Mouse (Mus musculus) embryonic facial prominence, embryonic 14.5 days (tissue): ENCODE data around the gene Fen1. TPM values are rescaled to one million over a fixed set of nuclear protein-coding genes. Genes with fewer than 3 reads are reported as not detected.

Source experiments
- ATAC-seq: fragments of 200-750 bp; cut with Nextera tagmentation; 2 replicates; pipeline ENCODE4 v1.8.0; 2017; ENCODE audit warnings: low read depth, moderate number of reproducible peaks, moderate TSS enrichment
- DNase-seq: peaks from one replicate; pipeline ENCODE4 v3.0.0-alpha.2; 2015; ENCODE audit warnings: low spot score
- H3K27ac ChIP-seq: fragments of 300-500 bp; sonication (generic); replicated peaks from 2 replicates; pipeline ENCODE4 v1.5.1; 2014; ENCODE audit warnings: low read depth, mild to moderate bottlenecking, low read length, moderate library complexity
- H3K27me3 ChIP-seq: fragments of 300-500 bp; sonication (generic); replicated peaks from 2 replicates; pipeline ENCODE4 v1.6.1; 2014; ENCODE audit warnings: low read length; ENCODE audit not compliant: control insufficient read depth, insufficient read depth
- H3K36me3 ChIP-seq: fragments of 300-500 bp; sonication (generic); 2 replicates; pipeline ENCODE4 v1.6.1; 2014; ENCODE audit warnings: low read length, mixed read lengths; ENCODE audit not compliant: control insufficient read depth, insufficient read depth
- H3K4me1 ChIP-seq: fragments of 300-500 bp; sonication (generic); 2 replicates; pipeline ENCODE4 v1.6.1; 2014; ENCODE audit warnings: antibody characterized with exemption, low read length; ENCODE audit not compliant: control insufficient read depth, insufficient read depth
- H3K4me2 ChIP-seq: fragments of 300-500 bp; sonication (generic); 2 replicates; pipeline ENCODE4 v1.6.1; 2014; ENCODE audit warnings: low read depth, mild to moderate bottlenecking, low read length, moderate library complexity, mixed read lengths
- H3K4me3 ChIP-seq: fragments of 300-500 bp; sonication (generic); 2 replicates; pipeline ENCODE4 v1.5.1; 2014; ENCODE audit warnings: low read depth, mild to moderate bottlenecking, low read length
- H3K9ac ChIP-seq: fragments of 300-500 bp; sonication (generic); 2 replicates; pipeline ENCODE4 v1.6.1; 2014; ENCODE audit warnings: low read depth, mild to moderate bottlenecking, low read length, moderate library complexity, mixed read lengths
- H3K9me3 ChIP-seq: fragments of 300-500 bp; sonication (generic); 2 replicates; pipeline ENCODE4 v1.6.1; 2016; ENCODE audit warnings: low read length; ENCODE audit not compliant: control insufficient read depth
- whole genome bisulfite sequencing: fragments of 180-500 bp; shearing (Covaris S2); extraction: QIAGEN DNeasy Blood & Tissue Kit; methylation state at CpG from one replicate; pipeline ENCODE4 v1.1.7; 2014; 5-methylcytosine and 5-hydroxymethylcytosine counted together
- polyA plus RNA-seq: library from polyadenylated mRNA; unstranded; fragments of >200 nt; fragmentation: Nextera tagmentation; extraction: Ambion mirVana; gene quantifications from 2 replicates; pipeline ENCODE4 v1.2.1, GENCODE M21; 2014

Gene Fen1
- polyA plus RNA-seq, 1 experiment from 2014 or later: 52.7 TPM

DNA sequence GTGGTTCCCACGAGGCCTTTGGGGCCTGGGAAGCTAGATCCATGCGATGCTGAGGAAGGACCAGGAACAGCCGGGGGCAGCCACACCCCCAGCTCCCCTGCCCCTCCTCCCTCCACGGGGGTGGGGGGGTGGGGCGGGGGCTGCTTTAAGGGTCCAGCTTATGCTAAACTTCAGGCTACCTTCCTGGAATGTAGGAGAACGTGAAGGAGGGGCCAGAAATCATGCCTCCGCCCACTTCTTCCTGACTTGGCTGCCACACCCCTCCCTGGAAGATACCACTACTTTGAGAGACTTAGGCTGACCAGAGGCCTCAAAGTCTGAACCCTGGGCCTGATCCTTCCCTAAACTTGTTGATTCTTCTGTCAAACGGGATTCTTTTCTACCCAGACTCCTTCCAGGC, 18.7 kb upstream of the Fen1 start:
- Histone ChIP-seq H3K36me3 (no peaks in the 10 kb centered on the region), H3K4me1 (0 out of 2 replicates have a peak, but pooled peaks cover 7% of the 10 kb centered on the region), H3K9ac (no peak overlapping the region), H3K9me3 (no peaks in the 10 kb centered on the region), H3K27me3 (no peaks in the 10 kb centered on the region), H3K27ac (no peak overlapping the region), H3K4me3 (no peak overlapping the region), H3K4me2 (no peak overlapping the region)
- ATAC-seq (no peak), DNase-seq (no peak)
- WGBS: 30% methylated on average over 8 of the region's 8 CpGs

DNA sequence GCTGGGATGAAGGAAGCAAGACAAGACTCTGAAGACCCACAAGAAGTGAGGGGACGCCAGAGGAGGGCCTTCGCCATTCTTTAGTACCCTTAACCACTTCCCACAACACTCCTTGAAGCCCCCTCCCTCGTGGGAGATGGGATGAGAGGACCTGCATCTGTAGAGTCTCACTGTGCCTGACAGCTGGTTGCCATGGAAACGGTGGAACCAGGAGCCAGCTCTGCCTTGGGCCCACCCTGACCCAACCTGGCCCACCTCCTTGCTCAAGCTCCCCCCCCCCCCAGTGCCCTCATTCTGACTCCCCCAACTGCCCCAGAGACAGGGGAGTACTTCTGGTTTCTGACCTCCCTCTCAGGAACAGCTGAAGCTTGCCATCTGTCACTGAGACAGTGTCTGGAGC, 17.6 kb upstream of the Fen1 start:
- Histone ChIP-seq H3K9ac (no peak overlapping the region), H3K27ac (no peak overlapping the region), H3K36me3 (no peaks in the 10 kb centered on the region), H3K27me3 (no peaks in the 10 kb centered on the region), H3K4me3 (no peak overlapping the region), H3K9me3 (no peaks in the 10 kb centered on the region), H3K4me1 (0 out of 2 replicates have a peak, but pooled peaks cover 7% of the 10 kb centered on the region), H3K4me2 (no peak overlapping the region)
- DNase-seq (no peak), ATAC-seq (no peak)
- 52% methylated on average over 4 of the region's 4 CpGs for WGBS

DNA sequence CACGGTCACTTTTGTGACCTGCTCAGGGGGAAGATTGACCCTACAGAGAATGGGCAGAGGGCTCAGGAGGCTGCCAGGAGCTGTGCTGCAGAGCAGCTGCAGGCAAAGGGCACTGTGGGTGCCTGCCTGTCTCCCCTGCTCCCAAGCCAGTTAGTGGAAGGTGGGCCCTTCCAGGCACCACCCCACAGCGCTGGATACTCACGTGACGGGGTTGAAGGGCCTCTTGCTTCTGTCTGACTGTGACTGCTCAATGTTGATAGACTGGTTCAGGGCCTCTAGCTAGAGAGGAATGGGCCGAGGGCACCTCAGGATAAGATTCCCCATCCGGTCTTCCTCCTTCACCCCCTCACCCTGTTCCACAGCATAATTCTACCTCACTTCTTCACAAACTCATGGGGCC, 15.6 kb upstream of the Fen1 start:
- no peak overlapping the region for H3K4me3 ChIP-seq
- no peaks in the 10 kb centered on the region for H3K27me3 ChIP-seq
- no peaks in the 10 kb centered on the region for H3K4me1 ChIP-seq
- no peak for DNase-seq
- H3K27ac ChIP-seq: no peak overlapping the region
- H3K4me2 ChIP-seq: no peak overlapping the region
- H3K9ac ChIP-seq: no peak overlapping the region
- H3K9me3 ChIP-seq: no peaks in the 10 kb centered on the region
- no peak for ATAC-seq
- no peaks in the 10 kb centered on the region for H3K36me3 ChIP-seq
- 69% methylated on average over 4 of the region's 6 CpGs for WGBS

DNA sequence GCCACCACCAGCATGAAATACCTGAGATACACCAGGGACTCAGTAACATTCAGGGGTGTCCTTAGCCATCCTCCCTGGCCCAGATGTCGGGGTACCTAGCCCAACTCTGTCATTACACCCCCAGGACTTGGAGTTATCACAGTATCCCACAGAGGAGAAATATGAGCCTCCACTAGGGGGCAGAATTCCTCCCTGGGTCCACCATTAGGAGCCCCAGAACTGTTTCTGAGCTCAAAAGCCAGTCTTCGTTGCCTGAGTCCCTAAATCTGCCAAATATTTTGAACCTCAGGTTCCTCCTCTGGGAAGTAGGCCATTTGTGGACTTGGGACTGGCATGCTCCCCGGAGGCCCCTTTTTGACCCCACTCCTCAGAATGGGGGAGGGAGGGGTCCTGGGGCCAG, 15.1 kb upstream of the Fen1 start:
- no peak overlapping the region for H3K4me2 ChIP-seq
- H3K4me3 ChIP-seq: no peak overlapping the region
- H3K27me3 ChIP-seq: no peaks in the 10 kb centered on the region
- WGBS: 40% methylated on average over 3 of the region's 3 CpGs
- no peak overlapping the region for H3K27ac ChIP-seq
- DNase-seq (peak; percentile 56), ATAC-seq (no peak)
- no peaks in the 10 kb centered on the region for H3K4me1 ChIP-seq
- no peak overlapping the region for H3K9ac ChIP-seq
- no peaks in the 10 kb centered on the region for H3K9me3 ChIP-seq
- no peaks in the 10 kb centered on the region for H3K36me3 ChIP-seq

DNA sequence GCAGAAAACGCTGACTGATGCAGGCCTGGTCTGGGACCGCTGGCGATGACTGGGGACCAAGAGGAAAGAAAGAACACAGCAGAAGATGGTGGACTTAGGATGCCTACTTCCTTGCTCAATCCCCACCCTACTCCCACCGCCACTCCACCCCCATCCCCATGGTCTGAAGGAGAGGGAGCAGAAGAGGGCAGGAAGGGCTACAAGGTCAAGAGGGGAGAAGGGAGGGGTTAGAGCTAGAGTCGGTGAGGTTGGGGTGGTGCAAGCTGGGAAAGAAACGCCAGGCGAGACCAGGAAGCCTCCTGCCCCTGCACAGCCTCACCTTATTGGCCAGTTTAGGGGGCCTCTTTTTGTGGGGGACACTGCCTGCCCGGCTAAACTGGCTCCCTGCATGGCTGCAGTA, 12.1 kb upstream of the Fen1 start:
- Histone ChIP-seq H3K9me3 (no peaks in the 10 kb centered on the region), H3K4me1 (no peaks in the 10 kb centered on the region), H3K4me3 (no peak overlapping the region), H3K36me3 (peaks cover 12% of the 10 kb centered on the region), H3K4me2 (no peak overlapping the region), H3K27ac (no peak overlapping the region), H3K9ac (no peak overlapping the region), H3K27me3 (no peaks in the 10 kb centered on the region)
- DNase-seq (no peak), ATAC-seq (no peak)
- WGBS: 69% methylated on average over 8 of the region's 8 CpGs

DNA sequence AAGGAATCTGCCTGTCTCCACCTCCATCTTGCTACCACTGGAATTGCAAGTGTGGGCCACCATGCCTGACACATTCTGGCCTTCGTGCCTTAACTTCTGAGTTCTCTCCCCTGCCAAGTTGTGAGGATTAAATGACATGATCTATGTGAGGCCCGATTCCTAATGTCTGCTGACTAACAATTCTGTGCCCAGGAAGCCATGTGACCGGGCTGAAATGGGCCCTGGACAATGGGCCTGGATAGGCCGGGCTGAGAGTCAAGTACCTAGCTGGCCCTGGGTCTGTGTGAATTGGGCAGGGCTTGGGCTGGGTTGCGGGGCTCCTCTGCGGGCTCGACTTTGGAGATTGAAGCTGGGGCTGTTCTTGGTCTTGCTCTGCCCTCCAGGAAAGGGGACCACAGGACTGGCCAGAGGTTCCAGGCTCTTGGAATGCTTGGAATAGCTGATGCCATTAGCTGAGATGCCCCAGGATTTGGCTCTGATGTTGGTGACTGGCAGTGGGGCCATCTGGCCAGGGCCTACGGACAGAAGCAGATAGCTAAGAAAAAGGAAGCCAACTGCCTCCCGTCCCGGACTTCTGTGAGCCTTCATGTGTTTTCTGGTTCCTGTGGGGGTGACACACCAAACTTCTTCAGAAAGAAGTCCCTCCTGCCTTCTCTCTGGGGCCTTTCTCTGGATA, 10.0 kb upstream of the Fen1 start:
- no peaks in the 10 kb centered on the region for H3K9me3 ChIP-seq
- no peak overlapping the region for H3K4me2 ChIP-seq
- no peak overlapping the region for H3K9ac ChIP-seq
- H3K27me3 ChIP-seq: no peaks in the 10 kb centered on the region
- H3K36me3 ChIP-seq: peaks cover 28% of the 10 kb centered on the region
- ATAC-seq (no peak), DNase-seq (no peak)
- H3K27ac ChIP-seq: no peak overlapping the region
- H3K4me3 ChIP-seq: no peak overlapping the region
- no peaks in the 10 kb centered on the region for H3K4me1 ChIP-seq
- 88% methylated on average over 10 of the region's 10 CpGs for WGBS

DNA sequence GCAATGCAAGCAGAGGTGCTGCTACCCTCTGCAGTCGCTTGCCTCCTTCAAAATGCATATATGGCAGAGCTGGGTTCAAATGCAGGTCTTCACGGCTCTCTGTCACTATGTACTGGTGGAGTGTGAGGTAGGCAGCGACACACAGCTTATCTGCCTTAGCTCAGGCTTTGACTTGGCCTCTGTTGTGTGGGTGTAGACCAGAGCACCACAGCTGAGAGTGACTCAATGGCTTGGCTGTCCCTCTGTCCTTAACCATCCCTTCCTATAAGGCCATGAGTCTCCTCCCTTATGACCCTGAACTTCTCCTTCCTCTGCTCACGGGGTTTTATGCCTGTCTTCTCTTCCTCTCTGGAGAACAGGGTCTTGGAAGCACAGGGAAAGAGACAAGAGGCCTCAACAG, 6.9 kb upstream of the Fen1 start:
- H3K4me2 ChIP-seq: no peak overlapping the region
- no peak for ATAC-seq
- no peaks in the 10 kb centered on the region for H3K27me3 ChIP-seq
- no peaks in the 10 kb centered on the region for H3K9me3 ChIP-seq
- 88% methylated on average over 4 of the region's 4 CpGs for whole genome bisulfite sequencing
- no peak for DNase-seq
- H3K4me1 ChIP-seq: no peaks in the 10 kb centered on the region
- no peak overlapping the region for H3K9ac ChIP-seq
- no peak overlapping the region for H3K27ac ChIP-seq
- H3K36me3 ChIP-seq: peaks cover 53% of the 10 kb centered on the region
- no peak overlapping the region for H3K4me3 ChIP-seq

DNA sequence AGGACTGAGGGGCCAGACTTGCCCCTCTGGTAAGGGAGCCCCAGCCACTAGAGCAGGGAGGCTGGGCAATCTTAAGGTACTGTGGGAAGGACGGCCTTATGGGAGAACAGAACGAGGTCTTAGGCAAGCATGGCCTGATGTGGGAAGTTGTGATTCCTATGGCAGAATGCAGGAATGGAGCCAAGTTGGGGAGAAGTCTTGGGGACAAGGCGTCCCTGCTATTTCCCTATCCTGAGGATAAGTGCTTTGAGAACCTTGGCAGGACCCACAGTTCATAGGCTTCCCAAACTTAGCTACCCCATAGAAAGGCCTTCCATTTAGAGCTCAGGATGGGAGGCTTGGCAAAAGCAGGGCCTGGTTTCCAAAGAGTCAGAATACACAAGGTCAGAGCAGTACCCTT, 4.9 kb upstream of the Fen1 start:
- H3K36me3 ChIP-seq: peaks cover 55% of the 10 kb centered on the region
- 76% methylated on average over 3 of the region's 3 CpGs for WGBS
- H3K4me3 ChIP-seq: no peak overlapping the region
- H3K27ac ChIP-seq: no peak overlapping the region
- no peak overlapping the region for H3K4me2 ChIP-seq
- no peaks in the 10 kb centered on the region for H3K27me3 ChIP-seq
- ATAC-seq: no peak
- H3K4me1 ChIP-seq: no peaks in the 10 kb centered on the region
- no peak overlapping the region for H3K9ac ChIP-seq
- no peak for DNase-seq
- H3K9me3 ChIP-seq: no peaks in the 10 kb centered on the region

DNA sequence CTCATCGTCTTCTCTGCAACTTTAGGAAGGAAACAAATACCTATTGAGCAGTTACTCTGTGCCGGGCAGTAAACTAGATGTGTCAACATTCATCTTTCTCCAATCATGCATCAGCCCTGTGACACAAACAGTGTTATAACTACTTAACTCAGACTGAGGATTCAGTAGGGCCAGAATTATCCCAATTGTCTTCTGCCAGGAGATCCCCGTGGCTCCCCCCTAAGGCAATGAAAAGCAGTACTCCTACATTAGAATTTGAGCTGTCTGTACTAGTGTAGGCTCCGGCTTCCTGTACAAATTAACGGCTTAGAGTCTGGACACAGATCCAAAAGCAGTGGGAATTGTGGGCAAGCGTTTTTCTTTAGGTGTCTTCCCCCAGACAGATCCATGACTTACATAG, 1.1 kb upstream of the Fen1 start:
- ATAC-seq (no peak), DNase-seq (no peak)
- 54% methylated on average over 6 of the region's 6 CpGs for WGBS
- Histone ChIP-seq H3K9me3 (no peaks in the 10 kb centered on the region), H3K27me3 (no peaks in the 10 kb centered on the region), H3K4me3 (peak overlapping the region; percentile 78), H3K4me2 (peak overlapping the region; percentile 80), H3K4me1 (no peaks in the 10 kb centered on the region), H3K36me3 (peaks cover 51% of the 10 kb centered on the region), H3K27ac (0 out of 2 replicates have a peak overlapping the region, but pooled peaks have one; percentile 22), H3K9ac (0 out of 2 replicates have a peak overlapping the region, but pooled peaks have one; percentile 89)
